Mouse (Mus musculus) yolk sac, embryonic 10.5 days (tissue): Measurements from ENCODE around the gene Csk.

Source experiments
- DNase-seq: peaks from one replicate; pipeline ENCODE4 v3.0.0-alpha.2; 2017; ENCODE audit warnings: low spot score

Gene Csk

DNA sequence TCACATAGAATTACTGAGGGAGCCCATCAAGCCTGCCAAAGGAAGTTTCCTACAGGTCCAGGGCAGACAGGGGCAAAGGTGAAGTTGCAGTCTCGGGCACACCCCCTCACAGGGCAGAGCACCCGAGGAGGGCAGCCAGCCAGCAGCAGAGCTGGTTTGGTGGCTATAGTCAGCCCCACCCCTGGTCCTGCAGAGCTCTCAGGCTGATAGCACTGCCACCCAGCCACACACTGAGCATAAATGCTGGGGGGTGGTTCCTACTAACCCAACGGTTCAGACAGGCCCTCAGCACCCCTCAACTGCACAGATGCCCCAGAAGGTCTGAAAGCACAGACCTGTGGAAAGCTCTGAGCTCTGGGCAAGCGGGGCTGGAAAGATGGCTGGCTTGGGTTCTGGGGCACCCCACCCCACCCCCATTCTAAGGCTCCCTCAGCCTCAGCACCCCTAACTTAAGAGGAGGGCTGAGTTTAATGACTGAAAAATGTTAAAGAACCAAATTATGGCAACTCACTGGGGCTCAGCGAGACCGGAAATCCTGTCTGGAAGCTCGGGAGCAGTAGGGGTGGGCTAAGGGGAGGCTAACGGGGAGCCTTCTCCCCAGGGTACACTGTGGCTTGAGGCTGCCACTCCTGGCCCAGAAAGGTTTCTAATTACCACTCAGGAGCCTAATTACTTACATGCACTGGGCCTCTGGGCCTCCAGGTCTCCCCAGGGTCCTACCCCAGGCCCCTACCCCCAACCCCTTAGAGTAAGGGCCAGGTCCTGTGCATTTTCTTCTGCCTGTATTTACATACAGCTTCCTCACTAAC is 14.6 kb downstream of the Csk start:
- DNase-seq: no peak

DNA sequence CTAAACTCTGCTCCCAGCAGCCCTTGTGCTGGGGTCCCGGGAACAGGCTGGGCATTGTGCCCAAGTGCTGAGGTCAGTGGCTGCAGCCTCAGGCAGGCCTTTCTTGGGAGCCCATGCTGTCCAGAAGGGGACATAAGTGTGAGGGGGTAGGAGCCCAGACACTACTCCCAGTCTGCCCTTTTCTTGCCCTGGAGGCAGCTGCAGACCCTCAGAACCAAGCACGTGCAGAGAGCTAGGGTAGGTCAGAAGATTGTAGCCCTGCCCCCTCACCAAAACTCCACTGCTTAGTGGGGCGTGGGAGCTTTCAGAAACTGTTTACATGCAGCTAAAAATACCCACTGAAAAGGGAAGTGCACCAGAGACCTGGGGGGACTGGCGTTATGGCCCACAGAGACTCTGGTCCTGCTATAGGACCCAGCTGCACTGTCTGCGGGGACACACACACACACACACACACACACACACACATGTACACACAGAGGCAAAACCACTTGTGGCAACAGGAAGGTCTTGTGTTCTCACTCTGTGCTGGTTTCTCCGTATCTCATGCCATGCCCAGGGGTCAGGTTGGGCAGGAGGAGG is 15.6 kb downstream of the Csk start:
- DNase-seq: no peak

DNA sequence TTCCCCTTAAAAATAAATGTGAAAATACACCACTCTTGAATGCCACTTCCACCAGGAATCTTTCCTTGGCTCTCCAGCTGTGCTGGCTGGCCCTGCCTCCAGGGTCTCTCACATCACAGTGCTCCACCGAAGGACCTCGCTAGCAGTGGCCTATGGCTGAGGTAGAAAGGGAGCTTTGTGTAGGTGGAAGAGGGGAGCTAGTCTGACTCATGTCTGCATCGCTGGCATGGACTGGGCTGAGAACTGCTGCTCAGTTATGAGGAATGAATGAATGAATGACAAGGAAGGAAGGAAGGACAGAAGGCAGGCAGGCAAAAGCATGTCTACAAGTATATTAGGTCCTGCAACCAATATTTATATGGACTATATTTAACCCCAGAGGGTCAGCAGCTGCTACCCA is 16.2 kb downstream of the Csk start:
- no peak for DNase-seq

DNA sequence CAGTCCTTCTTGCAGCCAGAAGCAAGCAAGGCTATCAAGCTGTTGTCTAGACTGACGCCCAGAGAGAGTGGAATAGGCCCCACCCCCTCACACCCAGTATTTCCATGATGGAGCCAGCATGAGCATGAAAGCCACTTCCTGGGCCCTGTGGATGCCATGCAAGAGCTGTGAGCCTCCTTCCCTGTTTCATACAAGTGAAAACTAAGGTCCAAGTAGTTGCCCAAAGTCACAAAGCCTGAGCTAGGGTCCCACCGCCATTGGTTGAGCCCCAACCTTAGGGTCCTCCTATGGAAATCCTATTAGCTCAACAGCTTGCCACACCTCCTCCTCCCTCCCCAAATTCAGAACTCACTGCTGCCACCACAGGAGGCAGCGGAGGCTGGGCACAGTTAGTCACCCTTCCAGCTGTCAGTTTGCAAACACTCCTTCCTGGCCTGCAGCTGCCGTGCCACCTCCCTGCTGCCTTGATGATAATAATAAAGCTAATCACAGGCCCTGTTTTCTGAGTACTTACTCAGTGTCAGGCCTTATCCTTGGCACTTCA is 19.9 kb downstream of the Csk start:
- no peak for DNase-seq

DNA sequence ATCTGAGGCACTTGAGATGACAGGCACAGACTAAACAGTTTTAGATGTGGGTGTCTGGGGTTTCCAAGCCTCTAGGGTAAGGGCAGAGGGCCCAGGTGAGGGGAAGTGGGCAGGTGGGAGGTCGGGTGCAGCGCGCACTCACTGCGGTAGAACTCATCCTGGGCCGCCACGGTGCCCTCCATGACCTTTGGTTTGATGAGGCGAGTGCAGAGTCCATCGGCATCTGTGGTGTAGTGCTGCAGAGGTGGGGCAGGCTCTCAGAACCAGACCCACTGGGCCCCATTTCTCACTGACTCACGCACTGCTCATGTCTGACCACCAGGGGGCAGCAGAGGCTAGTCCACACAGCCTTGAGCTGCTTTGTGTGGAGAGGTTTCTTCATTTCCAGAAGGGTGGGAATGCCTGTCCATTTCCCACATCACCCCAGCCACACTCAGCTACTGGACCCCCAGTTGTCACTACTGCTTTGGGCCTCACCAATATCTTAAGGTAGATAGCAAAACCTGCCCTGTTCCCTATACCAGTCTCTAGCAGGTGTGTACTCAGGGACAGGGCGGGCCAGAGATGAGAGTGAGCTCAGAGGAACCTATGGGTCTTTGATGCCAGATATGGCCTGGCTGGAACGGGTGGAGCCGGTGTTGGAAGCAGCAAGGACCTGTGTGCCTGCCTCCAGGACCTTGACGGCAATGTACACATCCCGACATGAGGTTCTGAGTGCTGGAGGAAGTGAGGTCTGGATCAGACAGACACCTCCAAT is 24.1 kb downstream of the Csk start:
- peak; percentile 45 for DNase-seq

DNA sequence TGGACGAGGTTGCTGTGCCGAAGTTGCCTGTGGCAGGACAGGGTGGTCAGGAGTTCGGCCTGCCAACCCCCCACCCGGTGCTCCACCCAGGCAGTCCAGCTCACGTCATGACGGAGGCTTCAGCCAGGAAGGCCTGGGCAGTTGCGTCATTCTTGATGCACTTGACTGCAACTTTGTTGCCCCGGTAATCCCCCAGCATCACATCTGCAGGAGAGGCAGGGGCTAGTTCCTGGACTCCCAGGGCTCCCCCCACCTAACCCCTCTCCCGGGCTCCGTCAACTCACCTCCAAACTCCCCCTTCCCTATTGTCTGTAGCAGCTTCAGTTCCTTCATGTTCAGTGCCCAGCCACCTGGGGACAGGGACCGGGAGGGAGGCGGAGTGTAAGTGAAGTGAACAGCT is 24.7 kb downstream of the Csk start:
- no peak for DNase-seq

DNA sequence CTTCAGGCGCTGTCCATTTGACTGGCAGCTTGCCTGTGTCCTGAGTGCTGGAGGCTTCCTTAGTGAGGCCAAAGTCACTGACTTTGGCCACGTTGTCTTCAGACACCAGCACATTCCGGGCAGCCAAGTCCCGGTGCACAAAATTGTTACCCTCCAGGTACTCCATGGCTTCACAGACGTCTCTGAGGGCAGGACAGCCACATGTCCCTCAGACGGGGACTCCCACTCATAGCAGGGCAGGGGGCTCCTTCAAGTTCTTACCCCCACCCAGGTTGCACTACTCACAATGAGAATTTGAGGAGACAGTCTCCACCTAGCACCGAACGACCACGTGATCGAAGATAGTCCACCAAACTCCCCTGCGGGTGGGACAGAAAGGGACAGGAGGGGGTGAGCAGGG is 25.5 kb downstream of the Csk start:
- DNase-seq: no peak

DNA sequence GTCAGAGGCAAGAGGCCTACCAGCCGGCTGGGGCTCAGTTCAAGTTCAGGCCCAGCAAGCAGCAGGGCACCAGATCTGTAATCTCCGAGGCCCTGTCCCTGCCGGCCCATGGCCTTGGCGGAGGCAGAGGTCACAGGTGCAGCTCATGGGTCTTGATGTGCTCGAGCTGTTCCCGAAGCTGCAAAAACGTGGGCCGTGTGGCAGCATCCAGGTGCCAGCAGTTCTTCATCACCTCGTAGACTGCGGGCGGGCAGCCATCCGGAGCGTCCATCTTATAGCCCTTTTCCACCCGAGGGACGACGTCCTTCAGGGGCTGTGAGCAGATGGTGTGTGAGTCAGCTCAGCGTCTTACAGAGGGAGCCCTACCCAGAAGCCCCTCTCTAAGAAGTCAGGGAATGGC is 26.2 kb downstream of the Csk start:
- DNase-seq: no peak

DNA sequence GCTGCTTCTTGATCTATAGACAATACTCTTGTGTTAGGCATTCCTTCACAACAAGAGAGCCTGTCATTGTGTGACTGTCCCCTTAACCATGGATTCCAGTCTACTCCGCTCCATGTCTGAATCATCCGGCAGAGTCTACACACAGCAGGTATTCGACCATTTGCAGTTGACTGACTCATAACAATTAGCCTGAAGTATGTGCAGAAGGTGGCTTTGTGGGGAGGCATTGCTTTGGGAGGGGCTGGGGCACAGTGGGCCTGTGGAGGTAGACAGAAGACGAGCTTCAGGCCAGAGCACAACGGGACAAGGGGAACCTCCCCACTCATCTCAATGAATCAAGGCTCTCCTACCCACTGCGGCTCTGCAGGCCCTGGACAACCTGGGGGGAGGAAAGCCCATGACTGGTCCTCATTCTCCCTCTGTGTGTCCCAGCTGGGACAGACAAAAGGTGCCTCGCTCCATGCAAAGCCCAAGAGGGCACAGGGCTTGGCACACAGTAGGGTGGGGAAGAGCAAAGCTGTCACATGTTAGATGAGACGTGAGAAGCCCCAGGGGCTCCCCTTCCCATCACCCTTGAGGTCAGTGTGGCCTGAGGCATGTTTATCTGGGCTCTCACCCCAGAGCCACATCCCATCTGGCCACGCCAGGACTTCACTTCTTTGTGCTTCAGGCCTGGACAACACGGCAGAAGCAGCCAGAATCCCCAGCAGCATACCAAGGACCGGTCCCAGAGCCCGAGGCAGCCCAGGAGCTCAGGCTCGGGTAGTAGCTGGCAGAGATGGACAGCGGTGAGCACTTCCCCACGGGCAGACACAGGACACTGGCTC is 27.5 kb downstream of the Csk start:
- no peak for DNase-seq

DNA sequence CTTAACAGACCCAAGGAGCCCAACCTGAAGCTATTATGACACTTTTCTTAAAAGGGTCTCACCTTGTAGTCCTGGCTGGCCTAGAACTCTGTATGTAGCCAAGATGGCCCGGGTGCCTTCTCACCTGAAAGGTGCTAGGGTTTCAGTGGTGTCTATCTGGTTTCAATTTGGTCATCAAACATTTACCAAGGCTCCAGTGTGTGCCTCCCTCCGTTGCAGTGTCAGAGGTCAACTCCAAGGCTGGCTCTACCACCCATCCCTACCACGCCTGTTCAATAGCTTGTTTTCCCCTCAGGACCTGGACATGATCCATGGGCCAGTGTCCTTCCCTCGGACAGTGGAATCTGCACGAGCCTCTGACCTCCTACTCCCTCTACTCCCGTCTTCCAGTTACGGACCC is 29.1 kb downstream of the Csk start:
- no peak for DNase-seq

DNA sequence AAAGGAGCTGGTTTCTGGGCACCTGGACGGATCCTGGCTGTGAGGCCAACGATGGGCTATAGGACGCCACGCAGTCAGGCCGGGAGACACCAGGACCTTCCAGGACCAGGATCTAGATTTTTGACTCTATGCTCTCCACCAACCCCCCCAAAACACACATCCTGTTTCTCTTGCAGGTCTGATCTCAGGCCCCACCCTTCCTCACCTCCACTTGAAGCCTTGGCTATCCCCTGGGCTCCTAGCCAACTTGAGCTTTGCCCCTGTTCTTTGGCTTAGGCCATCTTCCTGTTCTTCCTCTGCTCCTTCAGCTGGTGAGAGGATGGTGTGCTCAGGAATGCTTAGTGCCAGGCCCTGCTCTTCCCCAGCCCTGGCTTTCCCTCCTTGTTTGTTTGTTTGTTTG is 32.8 kb downstream of the Csk start, which contains the start of gene Lman1l:
TSS of gene Lman1l (minus strand) at position 101 of the 400 bp plus-strand sequence.
- no peak for DNase-seq

DNA sequence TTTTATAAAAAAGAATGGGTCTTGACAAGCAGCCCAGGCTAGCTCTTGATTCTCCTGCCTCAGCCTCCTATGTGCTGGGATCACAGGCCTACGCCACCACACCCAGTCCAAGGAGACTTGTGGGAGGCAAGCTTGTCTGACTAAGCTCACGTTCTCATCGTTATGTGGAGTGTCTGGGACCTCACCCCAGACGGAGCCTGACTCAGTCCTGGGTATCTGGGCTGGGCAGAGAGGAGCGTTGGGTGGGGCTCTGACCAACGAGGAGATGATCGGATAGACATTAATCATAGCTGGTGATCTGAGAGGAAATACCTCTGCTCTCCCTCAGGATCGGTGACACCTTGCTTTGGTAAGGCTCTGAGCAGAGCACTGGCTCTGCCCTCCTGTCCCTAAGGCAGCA is 34.6 kb downstream of the Csk start:
- DNase-seq: no peak

DNA sequence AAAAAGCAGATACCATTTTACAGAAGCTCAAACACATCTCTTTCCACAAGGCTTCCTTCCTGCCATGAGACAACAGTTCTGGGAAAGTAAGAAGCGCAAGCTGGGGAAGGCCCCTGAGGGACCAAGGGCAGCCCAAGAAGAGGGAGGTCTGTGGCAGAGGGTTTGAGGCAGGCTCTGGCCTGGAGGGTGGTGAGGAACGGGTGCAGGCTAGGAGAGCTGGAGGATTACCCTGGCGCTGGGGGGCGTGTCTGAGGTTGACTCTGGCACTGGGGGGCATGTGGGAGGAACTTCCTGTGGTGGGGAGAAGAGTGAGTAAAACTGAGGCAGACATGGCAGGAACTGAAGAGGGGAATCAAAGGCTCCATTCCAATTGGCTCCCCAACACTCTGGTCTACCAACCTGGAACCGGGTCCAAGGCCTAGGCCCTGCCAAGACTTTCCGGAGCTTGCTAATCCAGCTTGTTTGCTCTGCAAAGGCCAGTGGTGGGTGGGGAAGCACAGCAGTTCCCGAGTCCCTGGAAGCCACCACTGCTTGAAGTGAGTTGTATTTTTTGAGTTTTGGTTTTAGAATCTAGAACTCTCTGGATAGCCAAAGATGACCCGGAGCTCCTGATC is 35.8 kb downstream of the Csk start:
- no peak for DNase-seq

DNA sequence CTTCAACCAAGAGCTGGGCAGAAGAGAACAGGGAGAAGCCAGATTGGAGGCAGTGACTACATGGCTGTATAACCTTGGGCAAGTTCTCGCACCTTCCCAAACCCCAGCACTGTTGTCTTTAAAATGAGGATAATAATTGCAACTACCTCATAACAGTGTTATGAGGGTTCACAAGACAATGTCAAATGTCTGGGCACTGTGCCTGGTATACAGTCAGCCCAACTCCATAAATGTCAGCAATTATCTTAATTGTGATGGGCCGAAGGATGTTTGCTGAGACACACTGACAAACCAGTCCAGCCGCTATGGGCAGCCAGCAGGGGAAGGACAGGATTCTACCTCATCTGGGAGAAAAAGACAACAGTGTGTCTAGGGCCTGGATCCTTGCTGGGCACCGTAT is 38.6 kb downstream of the Csk start:
- no peak for DNase-seq

DNA sequence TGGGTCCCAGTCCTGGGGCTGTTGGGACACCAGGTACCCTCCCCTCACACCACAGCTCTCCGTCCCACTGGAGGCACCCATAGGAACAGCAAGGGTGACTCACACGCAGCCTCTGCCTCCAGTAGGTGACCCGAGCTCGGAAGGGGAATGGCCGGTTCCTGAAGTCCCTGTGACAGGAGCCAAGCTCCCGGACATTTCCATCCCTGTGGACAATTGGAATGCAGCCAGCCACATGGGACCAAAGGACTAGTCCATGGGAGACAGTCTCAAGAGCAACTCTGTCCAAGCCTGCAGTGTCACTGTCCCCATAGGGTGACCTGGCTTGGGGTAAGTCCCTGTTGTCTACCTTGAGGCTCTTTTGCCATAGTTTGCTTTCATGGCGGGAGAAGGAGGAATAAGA is 39.5 kb downstream of the Csk start:
- DNase-seq: no peak

DNA sequence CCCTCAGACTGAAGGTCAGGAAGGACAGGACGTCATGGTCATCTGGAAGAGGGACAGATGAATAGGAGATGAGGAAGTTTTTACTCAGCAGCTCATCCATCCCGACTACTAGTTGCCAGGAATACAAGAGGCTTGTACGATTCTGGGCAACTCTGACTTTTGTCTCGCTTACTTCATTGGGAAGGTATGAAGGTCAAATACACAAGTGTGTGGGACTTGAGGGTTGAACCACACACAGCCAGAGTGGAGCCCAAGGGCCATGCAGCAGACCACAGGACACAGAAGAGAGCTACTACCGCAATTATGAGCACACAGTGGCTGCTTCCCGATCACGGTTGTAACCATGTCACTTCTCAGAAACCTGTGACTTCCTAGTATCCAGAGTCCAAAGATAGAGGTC is 40.8 kb downstream of the Csk start:
- no peak for DNase-seq

DNA sequence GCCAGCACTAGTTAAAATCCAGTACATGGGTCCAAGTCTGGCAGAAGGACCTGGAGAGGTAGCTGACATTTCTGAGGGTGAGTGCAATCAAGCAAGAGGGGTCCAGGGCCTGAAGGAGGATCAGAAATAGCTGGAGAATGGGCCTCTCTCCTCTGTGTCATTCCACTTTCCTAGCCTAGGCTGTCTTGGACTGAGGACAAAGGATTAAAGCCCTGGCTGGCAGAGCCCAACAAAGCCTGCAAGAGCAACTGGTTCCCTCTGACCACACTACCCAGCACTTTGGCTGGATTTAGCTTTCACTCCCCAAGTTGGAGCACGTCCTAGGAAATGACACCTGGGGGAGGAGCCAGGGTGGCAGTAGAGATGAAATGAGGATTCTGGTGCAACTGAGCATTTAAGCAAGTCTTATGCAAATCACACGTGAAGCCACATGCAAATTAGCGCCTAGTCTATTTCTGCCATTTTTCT is 43.0 kb downstream of the Csk start:
- no peak for DNase-seq

DNA sequence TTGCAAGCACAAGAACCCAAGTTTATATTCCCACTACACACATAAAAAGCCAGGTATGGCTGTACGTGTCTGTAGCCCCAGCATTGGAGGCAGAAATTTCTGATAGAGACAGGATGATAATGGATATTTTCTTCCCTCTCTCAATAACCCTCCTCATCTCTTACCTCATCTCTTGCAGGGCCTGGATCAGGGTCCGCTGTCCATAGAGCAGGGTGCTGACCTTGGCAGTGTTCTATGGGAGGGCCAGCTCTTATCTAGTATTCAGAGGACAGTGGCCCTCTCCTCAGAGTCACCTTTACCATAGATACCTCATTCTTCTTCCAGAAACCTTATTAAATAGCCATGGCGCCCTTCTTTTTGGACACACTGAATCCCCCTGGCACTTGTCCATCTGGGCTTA is 43.6 kb downstream of the Csk start:
- DNase-seq: no peak

DNA sequence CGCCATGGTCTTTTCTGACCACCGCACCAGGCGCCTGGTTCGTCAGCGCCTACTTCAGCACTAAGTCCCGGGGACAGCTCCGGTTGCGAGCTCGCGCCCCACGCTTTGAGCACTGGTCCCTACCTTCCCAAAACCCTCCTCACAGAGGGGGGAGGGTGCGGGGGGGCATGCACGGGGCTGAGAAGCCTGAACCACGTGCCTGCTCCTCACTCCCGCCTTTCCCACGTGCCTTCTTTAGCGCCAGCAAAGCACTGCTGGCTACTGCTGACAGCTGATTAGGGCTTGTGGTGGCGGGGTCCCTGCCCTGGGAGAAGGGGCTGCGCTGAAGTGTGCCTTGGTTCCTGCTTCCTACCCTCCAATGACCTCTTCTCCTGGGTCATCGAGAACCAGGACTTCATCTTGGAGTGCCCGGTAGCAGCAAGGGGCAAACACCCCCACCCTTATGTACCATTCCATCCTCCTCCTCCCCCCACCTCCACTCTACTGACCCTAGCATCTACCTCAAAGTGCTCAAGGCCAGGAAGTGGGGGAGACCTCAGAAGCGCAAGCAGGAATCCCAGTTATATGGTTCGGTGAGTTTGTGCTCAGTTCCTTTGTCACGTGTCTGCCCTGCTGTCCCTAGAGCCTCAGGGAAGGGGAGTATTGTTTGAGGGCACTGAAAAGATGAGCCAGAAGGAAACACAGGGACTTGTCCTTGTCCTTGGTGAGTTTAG is 47.1 kb downstream of the Csk start, which contains the start of gene Cplx3:
TSS of gene Cplx3 (minus strand) at position 143 of the 713 bp plus-strand sequence.
- no peak for DNase-seq

DNA sequence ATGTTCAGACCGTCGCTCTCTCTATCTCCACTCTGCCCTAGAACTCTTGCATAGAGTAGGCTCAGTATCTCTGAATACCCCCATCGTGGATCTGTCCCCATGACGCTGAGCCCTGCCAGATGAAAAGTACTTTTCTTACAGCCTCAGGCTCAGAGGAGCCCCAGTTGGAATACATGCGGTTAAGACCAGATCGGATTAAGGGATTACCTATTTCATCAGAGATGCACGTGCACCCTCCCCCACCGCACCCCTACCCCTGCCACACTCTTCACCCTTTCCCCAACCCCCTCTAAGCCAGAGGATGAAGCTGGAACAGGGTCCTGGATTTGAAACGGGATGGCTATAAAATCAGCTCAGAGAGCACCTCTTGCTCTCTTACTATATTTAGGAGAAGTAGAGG is 47.9 kb downstream of the Csk start:
- DNase-seq: no peak

DNA sequence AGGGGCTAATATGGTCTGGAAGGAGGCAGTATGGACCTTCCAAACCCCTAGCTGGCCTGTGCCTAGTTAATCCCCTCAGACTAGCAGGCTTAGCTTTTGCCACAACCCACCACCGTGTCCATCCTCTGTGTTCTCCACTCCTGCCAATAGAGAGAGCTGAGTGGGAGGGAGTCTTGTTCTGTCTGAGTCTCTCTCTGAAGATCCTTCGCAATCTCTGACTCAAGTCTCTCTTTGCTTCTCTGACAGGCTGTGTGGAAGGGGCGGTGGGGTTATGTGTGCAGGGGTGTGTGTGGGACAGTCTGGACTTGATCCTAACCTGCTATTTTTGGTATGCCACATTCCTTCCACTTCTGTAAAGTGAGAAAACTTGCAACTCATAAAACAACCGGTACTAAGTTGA is 48.6 kb downstream of the Csk start:
- DNase-seq: no peak
